Mouse (Mus musculus) MN1 (cell line): ENCODE data around the gene Gbe1.
A peak's percentile ranks its signal among the peaks of the same experiment; 100 is the strongest.

ENCODE experiments used
- DNase-seq: peaks from one replicate; pipeline ENCODE4 v3.0.0-alpha.2; 2016; ENCODE audit warnings: low spot score

Gene Gbe1

GRCm38 (mm10) chr16:70353058-70353457 lies 39.3 kb downstream of the Gbe1 start:
- peak; percentile 18 for DNase-seq

- DNase-seq: no peak
Observed at GRCm38 (mm10) chr16:70358326-70358725, 44.6 kb downstream of the Gbe1 start.

GRCm38 (mm10) chr16:70365229-70365628 lies 51.5 kb downstream of the Gbe1 start:
- DNase-seq: no peak

- no peak for DNase-seq
Observed at GRCm38 (mm10) chr16:70381045-70381444, 67.3 kb downstream of the Gbe1 start.

- DNase-seq: no peak
Observed at GRCm38 (mm10) chr16:70385494-70385893, 71.7 kb downstream of the Gbe1 start.

- no peak for DNase-seq
Observed at GRCm38 (mm10) chr16:70387385-70387784, 73.6 kb downstream of the Gbe1 start.

GRCm38 (mm10) chr16:70395276-70395675 lies 81.5 kb downstream of the Gbe1 start:
- no peak for DNase-seq

- DNase-seq: no peak
Observed at GRCm38 (mm10) chr16:70407780-70408179, 94.0 kb downstream of the Gbe1 start.

- no peak for DNase-seq
Observed at GRCm38 (mm10) chr16:70421077-70421476, 107.3 kb downstream of the Gbe1 start.

- no peak for DNase-seq
Observed at GRCm38 (mm10) chr16:70449520-70449919, 135.8 kb downstream of the Gbe1 start.

GRCm38 (mm10) chr16:70475583-70475982 lies 161.8 kb downstream of the Gbe1 start:
- DNase-seq: no peak

- no peak for DNase-seq
Observed at GRCm38 (mm10) chr16:70476161-70476560, 162.4 kb downstream of the Gbe1 start.

- DNase-seq: no peak
Observed at GRCm38 (mm10) chr16:70480494-70480893, 166.7 kb downstream of the Gbe1 start.

GRCm38 (mm10) chr16:70506457-70506856 lies 192.7 kb downstream of the Gbe1 start:
- no peak for DNase-seq

- DNase-seq: no peak
Observed at GRCm38 (mm10) chr16:70510938-70511337, 197.2 kb downstream of the Gbe1 start.

GRCm38 (mm10) chr16:70522861-70523260 lies 209.1 kb downstream of the Gbe1 start:
- no peak for DNase-seq

- DNase-seq: no peak
Observed at GRCm38 (mm10) chr16:70523566-70523965, 209.8 kb downstream of the Gbe1 start.

- DNase-seq: no peak
Observed at GRCm38 (mm10) chr16:70524273-70524672, 210.5 kb downstream of the Gbe1 start.

- DNase-seq: no peak
Observed at GRCm38 (mm10) chr16:70527224-70527623, 213.5 kb downstream of the Gbe1 start.

- no peak for DNase-seq
Observed at GRCm38 (mm10) chr16:70535224-70535623, 221.5 kb downstream of the Gbe1 start.

- DNase-seq: no peak
Observed at GRCm38 (mm10) chr16:70550835-70551234, 237.1 kb downstream of the Gbe1 start.

GRCm38 (mm10) chr16:70561635-70562348 lies 248.0 kb downstream of the Gbe1 start:
- DNase-seq: no peak

- DNase-seq: no peak
Observed at GRCm38 (mm10) chr16:70562574-70562973, 248.8 kb downstream of the Gbe1 start.

- DNase-seq: no peak
Observed at GRCm38 (mm10) chr16:70563456-70563855, 249.7 kb downstream of the Gbe1 start.
